Mouse (Mus musculus): ENCODE results near the gene Fgfrl1.
"Not testable (repeated sequence)": the region's sequence is repeated elsewhere in the genome, so short reads cannot be mapped to it uniquely, and the experiment has no call there.

The Fgfrl1 gene

DNA sequence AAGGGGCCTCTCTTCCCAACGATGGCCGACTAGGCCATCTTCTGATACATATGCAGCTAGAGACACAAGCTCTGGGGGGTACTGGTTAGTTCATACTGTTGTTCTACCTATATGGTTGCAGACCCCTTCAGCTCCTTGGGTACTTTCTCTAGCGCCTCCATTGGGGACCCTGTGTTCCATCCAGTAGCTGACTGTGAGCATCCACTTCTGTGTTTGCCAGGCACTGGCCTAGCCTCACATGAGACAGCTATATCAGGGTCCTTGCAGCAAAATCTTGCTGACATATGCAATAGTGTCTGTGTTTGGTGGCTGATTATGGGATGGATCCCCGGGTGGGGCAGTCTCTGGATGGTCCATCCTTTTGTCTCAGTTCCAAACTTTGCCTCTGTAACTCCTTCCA, 59.1 kb downstream of the Fgfrl1 start:
- not testable (repeated sequence) for DNase-seq (ENCODE audit: low spot score in 2 of 2)
